Mouse (Mus musculus) gastrocnemius, postnatal 4 days (tissue): Measurements from ENCODE around the gene Itpripl2. TPM values are rescaled to one million over a fixed set of nuclear protein-coding genes. Genes with fewer than 3 reads are reported as not detected.

Experiments used
- DNase-seq, 2 experiments: peaks; one replicate each; pipeline ENCODE4 v3.0.0; 2021 to 2022; ENCODE audit warnings: low spot score in 2 of 2, mixed read lengths in 2 of 2
- total RNA-seq, 2 experiments: library from RNA; stranded (reverse); gene quantifications; 2 replicates each; pipeline ENCODE4 v1.2.3; 2021

The Itpripl2 gene
- total RNA-seq, 2 experiments from 2014 or later = 37.3 to 40.9 TPM

GRCm38 (mm10) chr7:118447291-118448133, 44.3 kb downstream of the Itpripl2 start:
- peak; percentile 46 to 69 for DNase-seq

- no peak for DNase-seq
Observed at GRCm38 (mm10) chr7:118443895-118444485, 47.8 kb downstream of the Itpripl2 start.

- no peak for DNase-seq
Observed at GRCm38 (mm10) chr7:118443371-118443770, 48.4 kb downstream of the Itpripl2 start.

DNA sequence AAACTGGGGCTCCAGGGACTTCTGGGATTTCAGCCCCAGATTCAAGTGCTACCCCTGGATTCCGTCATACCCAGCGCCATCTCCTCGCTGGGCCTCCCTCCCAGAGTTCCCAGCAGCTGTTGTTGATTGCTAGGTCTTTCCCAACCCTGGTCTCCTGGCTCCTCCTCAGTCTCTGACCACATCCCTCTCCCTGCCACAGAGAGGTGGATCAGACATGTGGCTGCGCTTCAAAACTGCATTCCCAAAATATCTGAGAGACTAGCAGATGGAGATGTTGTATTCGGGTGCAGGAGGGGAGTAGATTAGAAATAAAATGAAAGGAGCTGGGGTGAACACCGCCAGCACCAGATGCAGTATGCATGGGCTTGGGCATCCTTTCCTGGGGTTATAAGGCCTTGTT, 50.2 kb downstream of the Itpripl2 start:
- DNase-seq = peak in 1 of 2 experiments; percentile 30

DNA sequence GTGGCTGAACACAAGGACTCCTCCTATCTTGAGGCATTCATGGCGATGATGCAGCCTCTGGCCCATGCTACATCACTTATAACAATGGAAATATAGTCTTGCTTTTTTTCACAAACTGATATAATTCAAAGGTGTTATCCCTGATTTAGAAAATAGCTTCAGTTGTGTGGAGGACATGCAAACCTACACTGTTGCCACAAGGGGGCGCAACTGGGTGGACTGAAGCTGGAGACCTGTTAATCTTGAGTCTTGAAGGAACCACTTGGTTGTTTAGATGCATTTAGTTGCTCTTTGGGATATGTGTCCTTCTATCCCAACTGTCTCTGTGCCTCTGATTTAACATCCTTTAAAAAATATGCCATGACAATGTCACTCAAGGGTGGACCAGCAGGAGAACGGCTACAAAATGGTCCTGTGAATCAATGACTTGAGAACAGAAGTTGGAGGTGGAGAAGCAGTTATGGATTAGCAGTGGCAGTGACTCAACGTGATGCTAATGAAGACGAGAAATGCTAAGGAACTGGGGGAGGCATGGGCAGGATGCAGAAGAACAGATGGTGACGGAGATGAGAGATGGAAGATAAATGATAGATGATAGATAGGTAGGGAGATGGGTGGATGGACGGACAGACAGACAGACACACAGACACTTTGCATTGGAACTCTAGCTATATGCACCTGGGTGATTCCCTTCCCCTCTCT, 54.5 kb downstream of the Itpripl2 start:
- peak in 1 of 2 experiments; percentile 51 for DNase-seq

Other genes starting within 250 kb of the Itpripl2 start
- 10 to 100 TPM; 48.3 to 52.7 TPM for gene Smg1, start 248.3 kb downstream of the Itpripl2 start, total RNA-seq
- gene Syt17, start 43.8 kb downstream of the Itpripl2 start, total RNA-seq = 1 to 10 TPM; 3.7 to 3.9 TPM
- 10 to 100 TPM; 63.5 to 67.8 TPM for gene Coq7, start 41.4 kb upstream of the Itpripl2 start, total RNA-seq
- 1 to 10 TPM; 4.6 to 5.0 TPM for gene Tmc7, start 92.8 kb upstream of the Itpripl2 start, total RNA-seq
- under 1 TPM; 0.47 to 0.54 TPM for gene Tmc5, start 105.3 kb upstream of the Itpripl2 start, total RNA-seq
- 10 to 100 TPM; 36.5 to 38.2 TPM for gene Gde1, start 213.8 kb upstream of the Itpripl2 start, total RNA-seq
- gene Ccp110, start 220.6 kb upstream of the Itpripl2 start, total RNA-seq = 10 to 100 TPM in 1 of 2 experiments, 1 to 10 TPM in 1; 8.7 to 12.8 TPM
- 10 to 100 TPM; 41.4 to 41.5 TPM for gene Vps35l, start 248.3 kb upstream of the Itpripl2 start, total RNA-seq